Comparison of ENCODE assay signal across 7 mouse cellular contexts in the genomic region with DNA sequence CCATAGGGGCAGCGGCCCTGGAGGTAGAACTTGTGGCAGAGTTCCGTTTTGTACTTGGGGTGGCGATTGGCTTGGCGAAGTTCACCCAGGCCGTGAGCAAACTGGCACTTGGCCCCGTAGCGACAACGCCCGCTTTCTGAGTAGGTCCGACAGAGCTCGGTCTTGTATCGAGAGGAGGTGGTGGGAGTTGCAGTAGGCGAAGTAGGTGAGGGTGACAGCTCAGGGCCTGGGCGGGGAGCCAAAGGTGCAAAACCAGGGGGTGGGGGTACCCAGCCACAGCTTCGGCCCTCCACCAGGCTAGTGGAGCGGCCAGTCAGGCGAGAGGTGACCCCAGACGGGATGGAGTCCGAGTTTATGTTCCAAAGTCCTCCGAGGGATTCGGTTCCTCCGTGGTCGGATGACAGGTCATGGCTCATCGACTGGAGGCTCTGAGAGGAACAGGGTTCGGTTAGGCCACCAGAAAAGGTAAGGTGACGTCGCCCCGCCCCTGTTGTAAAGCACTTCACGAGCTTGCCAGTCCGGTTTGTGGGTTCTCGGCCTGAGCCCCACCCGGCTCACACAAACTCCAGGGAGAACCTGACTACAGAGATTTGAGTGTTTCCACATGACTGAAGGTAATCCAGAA. TPM values are rescaled to one million over a fixed set of nuclear protein-coding genes. Genes with fewer than 3 reads are reported as not detected.
DNase-seq lines count a peak whose midpoint lies in the region; ATAC-seq lines count a peak whose summit lies in the region.

No protein-coding gene starts in this region.

- WGBS in embryonic facial prominence, embryonic 14.5 days, result 55% methylated on average over 24 of the region's 32 CpGs
- WGBS in midbrain, embryonic 11.5 days, result 45% methylated on average over 32 of the region's 32 CpGs

- peak overlapping the region; percentile 83 for H3K4me3 ChIP-seq in embryonic facial prominence, embryonic 14.5 days (ENCODE audit: low read depth, low read length)
- peak overlapping the region; percentile 47 for H3K4me3 ChIP-seq in midbrain, embryonic 11.5 days (ENCODE audit: low read depth, low read length)

- H3K27me3 ChIP-seq in embryonic facial prominence, embryonic 14.5 days (replicated peaks; ENCODE audit: control insufficient read depth, insufficient read depth, low read length), result no peaks in the 10 kb centered on the region
- H3K27me3 ChIP-seq in midbrain, embryonic 11.5 days (ENCODE audit: control insufficient read depth, insufficient read depth, low read length), result peaks cover 8% of the 10 kb centered on the region; the same call in 1 of the 2 replicates

- no peaks in the 10 kb centered on the region for H3K9me3 ChIP-seq in embryonic facial prominence, embryonic 14.5 days (ENCODE audit: control insufficient read depth, low read length)
- H3K9me3 ChIP-seq in midbrain, embryonic 11.5 days (ENCODE audit: control insufficient read depth, low read length), result no peaks in the 10 kb centered on the region

- ATAC-seq in embryonic facial prominence, embryonic 14.5 days (ENCODE audit: low read depth), result no peak
- no peak for ATAC-seq in midbrain, embryonic 11.5 days (ENCODE audit: low FRiP score)

- peaks cover 9% of the 10 kb centered on the region for H3K36me3 ChIP-seq in embryonic facial prominence, embryonic 14.5 days (ENCODE audit: control insufficient read depth, insufficient read depth, low read length)
- H3K36me3 ChIP-seq in midbrain, embryonic 11.5 days (ENCODE audit: control insufficient read depth, insufficient read depth, low read length), result no peaks in the 10 kb centered on the region

- H3K9ac ChIP-seq in embryonic facial prominence, embryonic 14.5 days (ENCODE audit: low read depth, low read length), result peak overlapping the region; percentile 86
- H3K9ac ChIP-seq in midbrain, embryonic 11.5 days (ENCODE audit: low read length), result peak overlapping the region; percentile 71

- DNase-seq in Muller cell, postnatal 12 days (ENCODE audit: inconsistent ontology term), result peak; percentile 55
- peak; percentile 73 for DNase-seq in embryonic facial prominence, embryonic 14.5 days (ENCODE audit: low spot score)
- peak; percentile 72 to 76 for DNase-seq in heart, postnatal 10 days
- peak; percentile 69 to 82 for DNase-seq in kidney, postnatal 4 days
- no peak for DNase-seq in midbrain, embryonic 11.5 days (ENCODE audit: low spot score, missing footprints)
- peak; percentile 26 for DNase-seq in thymus, postnatal 0 days (ENCODE audit: low spot score)
- no peak for DNase-seq in layer of hippocampus, adult 11-12 months (ENCODE audit: low spot score)

- H3K4me1 ChIP-seq in embryonic facial prominence, embryonic 14.5 days (ENCODE audit: control insufficient read depth, insufficient read depth, low read length), result peaks cover 57% of the 10 kb centered on the region
- peaks cover 40% of the 10 kb centered on the region for H3K4me1 ChIP-seq in midbrain, embryonic 11.5 days (ENCODE audit: control insufficient read depth, insufficient read depth, low read length)

- peak overlapping the region; percentile 90 for H3K27ac ChIP-seq in embryonic facial prominence, embryonic 14.5 days (replicated peaks; ENCODE audit: low read depth, low read length)
- no peak overlapping the region for H3K27ac ChIP-seq in midbrain, embryonic 11.5 days (ENCODE audit: low read depth, low read length)

- H3K4me2 ChIP-seq in embryonic facial prominence, embryonic 14.5 days (ENCODE audit: low read depth, low read length), result peak overlapping the region; percentile 96
- H3K4me2 ChIP-seq in midbrain, embryonic 11.5 days, result peak overlapping the region; percentile 77

- intact Hi-C loops in heart, postnatal 10 days (cut with DNase I), result loop anchor here (10.0 kb wide), 1 partner anchor 577 kb away; no protein-coding TSS in a partner anchor

RNA-seq across cellular contexts. Expression of gene Zfp36, which starts 1.9 kb away (rescaled TPM):
- 13.5 and 14.4 TPM in 2 replicates for polyA plus RNA-seq in embryonic facial prominence, embryonic 14.5 days (2014; fragmentation: Nextera tagmentation; extraction: Ambion mirVana)
- total RNA-seq in heart, postnatal 10 days (2021), result 10 to 100 TPM; 12.7 to 15.8 TPM
- polyA plus RNA-seq in midbrain, embryonic 11.5 days (2014; fragmentation: Nextera tagmentation; extraction: Ambion mirVana), result 3.3 and 3.5 TPM in 2 replicates
- polyA plus RNA-seq in thymus, postnatal 0 days (2015; fragmentation: Nextera tagmentation; extraction: Ambion mirVana), result 70.6 and 72.0 TPM in 2 replicates

RNA-seq across cellular contexts. Expression of gene Plekhg2, which starts 5.8 kb away (rescaled TPM):
- polyA plus RNA-seq in embryonic facial prominence, embryonic 14.5 days (2014; fragmentation: Nextera tagmentation; extraction: Ambion mirVana), result 41.1 and 51.3 TPM in 2 replicates
- 10 to 100 TPM; 36.0 to 42.3 TPM for total RNA-seq in heart, postnatal 10 days (2021)
- polyA plus RNA-seq in midbrain, embryonic 11.5 days (2014; fragmentation: Nextera tagmentation; extraction: Ambion mirVana), result 36.1 and 39.4 TPM in 2 replicates
- 35.4 and 49.6 TPM in 2 replicates for polyA plus RNA-seq in thymus, postnatal 0 days (2015; fragmentation: Nextera tagmentation; extraction: Ambion mirVana)

RNA-seq across cellular contexts. Expression of gene Med29, which starts 14.3 kb away (rescaled TPM):
- 44.1 and 48.2 TPM in 2 replicates for polyA plus RNA-seq in embryonic facial prominence, embryonic 14.5 days (2014; fragmentation: Nextera tagmentation; extraction: Ambion mirVana)
- total RNA-seq in heart, postnatal 10 days (2021), result 10 to 100 TPM; 20.7 to 22.6 TPM
- polyA plus RNA-seq in midbrain, embryonic 11.5 days (2014; fragmentation: Nextera tagmentation; extraction: Ambion mirVana), result 44.4 and 50.5 TPM in 2 replicates
- polyA plus RNA-seq in thymus, postnatal 0 days (2015; fragmentation: Nextera tagmentation; extraction: Ambion mirVana), result 42.0 and 42.5 TPM in 2 replicates

RNA-seq across cellular contexts. Expression of gene Paf1, which starts 14.6 kb away (rescaled TPM):
- polyA plus RNA-seq in embryonic facial prominence, embryonic 14.5 days (2014; fragmentation: Nextera tagmentation; extraction: Ambion mirVana), result 52.1 and 54.1 TPM in 2 replicates
- total RNA-seq in heart, postnatal 10 days (2021), result 10 to 100 TPM; 41.7 to 51.2 TPM
- 72.8 and 83.8 TPM in 2 replicates for polyA plus RNA-seq in midbrain, embryonic 11.5 days (2014; fragmentation: Nextera tagmentation; extraction: Ambion mirVana)
- polyA plus RNA-seq in thymus, postnatal 0 days (2015; fragmentation: Nextera tagmentation; extraction: Ambion mirVana), result 59.3 and 64.0 TPM in 2 replicates

RNA-seq across cellular contexts. Expression of gene Rps16, which starts 27.7 kb away (rescaled TPM):
- 1,196 and 1,252 TPM in 2 replicates for polyA plus RNA-seq in embryonic facial prominence, embryonic 14.5 days (2014; fragmentation: Nextera tagmentation; extraction: Ambion mirVana)
- 100 to 1,000 TPM; 768 to 852 TPM for total RNA-seq in heart, postnatal 10 days (2021)
- 740 and 824 TPM in 2 replicates for polyA plus RNA-seq in midbrain, embryonic 11.5 days (2014; fragmentation: Nextera tagmentation; extraction: Ambion mirVana)
- polyA plus RNA-seq in thymus, postnatal 0 days (2015; fragmentation: Nextera tagmentation; extraction: Ambion mirVana), result 1,689 and 1,723 TPM in 2 replicates

Comparison
In these comparisons a context has a peak if more than half of its experiments do, and no peak if none do; other contexts are left out.
1. DNase-seq: peak in Muller cell, postnatal 12 days (single experiment), embryonic facial prominence, embryonic 14.5 days (single experiment), heart, postnatal 10 days (2 of 2), kidney, postnatal 4 days (2 of 2) and thymus, postnatal 0 days (single experiment); none in midbrain, embryonic 11.5 days (single experiment) and layer of hippocampus, adult 11-12 months (single experiment).